Mouse (Mus musculus): ENCODE results near the gene Ubxn2a. TPM values are rescaled to one million over a fixed set of nuclear protein-coding genes. Genes with fewer than 3 reads are reported as not detected.
A peak's percentile ranks its signal among the peaks of the same experiment; 100 is the strongest.

Ubxn2a gene
- polyA plus RNA-seq, 1 experiment: 14.4 TPM

- Histone ChIP-seq H3K4me3 (replicated peaks; ENCODE audit: control insufficient read depth, low read depth, low read length) (no peak overlapping the region), H3K4me1 (ENCODE audit: control insufficient read depth, insufficient read depth, low read length) (no peaks in the 10 kb centered on the region), H3K27ac (ENCODE audit: control insufficient read depth, insufficient read depth, low read depth, low read length, poor library complexity) (no peak overlapping the region)
- TF ChIP-seq CTCF (IDR thresholded peaks at IDR 0.05; ENCODE audit: control insufficient read depth, insufficient read depth, low read length): peak; percentile 34; the same call in 1 of the 2 replicates
- TF ChIP-seq POLR2A (IDR thresholded peaks at IDR 0.05; ENCODE audit: borderline replicate concordance, control insufficient read depth, low read depth, low read length): no peak
- WGBS: 91% methylated on average over 4 of the region's 4 CpGs
Observed at GRCm38 (mm10) chr12:4862672-4863071, 44.8 kb downstream of the Ubxn2a start.

- H3K4me3 ChIP-seq (replicated peaks; ENCODE audit: control insufficient read depth, low read depth, low read length): no peak overlapping the region
- H3K27ac ChIP-seq (ENCODE audit: control insufficient read depth, insufficient read depth, low read depth, low read length, poor library complexity): no peak overlapping the region
- H3K4me1 ChIP-seq (ENCODE audit: control insufficient read depth, insufficient read depth, low read length): no peaks in the 10 kb centered on the region
- 46% methylated on average over 11 of the region's 11 CpGs for WGBS
- no peak for TF ChIP-seq POLR2A (IDR thresholded peaks at IDR 0.05; ENCODE audit: borderline replicate concordance, control insufficient read depth, low read depth, low read length)
- TF ChIP-seq CTCF (IDR thresholded peaks at IDR 0.05; ENCODE audit: control insufficient read depth, insufficient read depth, low read length): no peak
Observed at GRCm38 (mm10) chr12:4859241-4859914, 48.1 kb downstream of the Ubxn2a start.

- TF ChIP-seq CTCF (IDR thresholded peaks at IDR 0.05; ENCODE audit: control insufficient read depth, insufficient read depth, low read length) (no peak), POLR2A (IDR thresholded peaks at IDR 0.05; ENCODE audit: borderline replicate concordance, control insufficient read depth, low read depth, low read length) (no peak)
- WGBS: 90% methylated on average over 2 of the region's 2 CpGs
- no peak overlapping the region for H3K27ac ChIP-seq (ENCODE audit: control insufficient read depth, insufficient read depth, low read depth, low read length, poor library complexity)
- H3K4me1 ChIP-seq (ENCODE audit: control insufficient read depth, insufficient read depth, low read length): no peaks in the 10 kb centered on the region
- H3K4me3 ChIP-seq (replicated peaks; ENCODE audit: control insufficient read depth, low read depth, low read length): no peak overlapping the region
Observed at GRCm38 (mm10) chr12:4856834-4857233, 50.7 kb downstream of the Ubxn2a start.

DNA sequence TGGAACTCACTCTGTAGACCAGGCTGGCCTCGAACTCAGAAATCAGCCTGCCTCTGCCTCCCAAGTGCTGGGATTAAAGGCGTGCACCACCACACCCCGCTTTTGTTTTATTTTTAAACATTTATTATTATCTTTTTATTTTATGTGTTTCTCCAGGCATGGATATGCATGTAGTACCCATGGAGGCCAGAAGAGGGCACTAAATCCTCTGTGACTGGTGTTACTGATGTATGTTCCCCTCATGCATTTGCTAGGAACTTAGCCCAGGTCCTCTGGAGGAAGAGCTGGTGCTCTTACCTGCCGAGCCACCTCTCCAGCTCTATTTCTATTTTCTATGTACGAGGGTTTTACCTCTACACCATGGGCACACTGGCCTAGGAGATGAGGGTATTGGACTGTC is 51.3 kb downstream of the Ubxn2a start:
- H3K4me3 ChIP-seq (replicated peaks; ENCODE audit: control insufficient read depth, low read depth, low read length): no peak overlapping the region
- no peaks in the 10 kb centered on the region for H3K4me1 ChIP-seq (ENCODE audit: control insufficient read depth, insufficient read depth, low read length)
- WGBS: 86% methylated on average over 5 of the region's 5 CpGs
- no peak overlapping the region for H3K27ac ChIP-seq (ENCODE audit: control insufficient read depth, insufficient read depth, low read depth, low read length, poor library complexity)
- TF ChIP-seq POLR2A (IDR thresholded peaks at IDR 0.05; ENCODE audit: borderline replicate concordance, control insufficient read depth, low read depth, low read length) (no peak), CTCF (IDR thresholded peaks at IDR 0.05; ENCODE audit: control insufficient read depth, insufficient read depth, low read length) (peak; percentile 23; the same call in 1 of the 2 replicates)

GRCm38 (mm10) chr12:4843741-4844140 is 63.8 kb downstream of the Ubxn2a start:
- H3K4me1 ChIP-seq (ENCODE audit: control insufficient read depth, insufficient read depth, low read length): no peaks in the 10 kb centered on the region; the same call in 1 of the 2 replicates
- WGBS: 0% methylated on average over 12 of the region's 12 CpGs
- no peak overlapping the region for H3K27ac ChIP-seq (ENCODE audit: control insufficient read depth, insufficient read depth, low read depth, low read length, poor library complexity)
- TF ChIP-seq CTCF (IDR thresholded peaks at IDR 0.05; ENCODE audit: control insufficient read depth, insufficient read depth, low read length): no peak
- TF ChIP-seq POLR2A (IDR thresholded peaks at IDR 0.05; ENCODE audit: borderline replicate concordance, control insufficient read depth, low read depth, low read length): peak; percentile 25; the same call in 1 of the 2 replicates
- H3K4me3 ChIP-seq (replicated peaks; ENCODE audit: control insufficient read depth, low read depth, low read length): peak overlapping the region; percentile 91

DNA sequence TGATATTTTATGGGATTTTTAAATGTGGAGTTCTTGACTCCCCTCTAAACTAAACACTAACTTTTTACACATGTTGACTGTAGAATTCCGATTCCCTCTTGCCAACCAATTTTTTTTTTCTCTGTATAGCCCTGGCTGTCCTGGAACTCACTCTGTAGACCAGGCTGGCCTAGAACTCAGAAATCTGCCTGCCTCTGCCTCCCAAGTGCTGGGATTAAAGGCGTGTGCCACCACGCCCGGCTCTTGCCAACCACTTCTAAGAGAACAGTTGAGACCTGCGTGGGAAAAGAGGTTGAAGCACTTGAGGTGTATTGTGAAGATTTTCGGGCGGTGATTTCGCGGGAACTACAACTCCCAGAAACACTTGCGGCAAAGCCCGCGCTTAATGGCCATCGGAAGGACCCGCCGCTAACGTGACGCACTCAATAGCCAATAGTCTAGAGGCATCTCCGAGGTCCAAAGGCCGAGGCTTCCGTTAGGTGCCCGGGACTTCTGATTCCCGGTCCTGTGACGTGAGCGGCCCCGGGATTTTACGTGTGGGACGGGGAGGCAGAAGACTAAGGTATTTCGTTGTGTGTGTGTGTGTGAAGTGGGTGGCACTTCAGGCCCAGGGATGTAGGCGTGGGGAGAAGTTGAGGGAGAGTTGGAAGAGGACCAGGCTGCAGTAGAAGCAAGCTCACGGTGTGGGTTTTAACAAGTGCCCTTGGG is 64.5 kb downstream of the Ubxn2a start, which contains the start of gene Wdcp:
Gene Wdcp (plus strand): TSS at position 414 of the 708 bp plus-strand sequence.
- Histone ChIP-seq H3K27ac (ENCODE audit: control insufficient read depth, insufficient read depth, low read depth, low read length, poor library complexity) (no peak within 1 kb of the TSS), H3K4me1 (ENCODE audit: control insufficient read depth, insufficient read depth, low read length) (no peaks in the 10 kb centered on the region; the same call in 1 of the 2 replicates), H3K4me3 (replicated peaks; ENCODE audit: control insufficient read depth, low read depth, low read length) (peak within 1 kb of the TSS; percentile 91)
- WGBS: 1% methylated on average over 30 of the region's 30 CpGs
- TF ChIP-seq POLR2A (IDR thresholded peaks at IDR 0.05; ENCODE audit: borderline replicate concordance, control insufficient read depth, low read depth, low read length): peak; percentile 15; the same call in 1 of the 2 replicates
- TF ChIP-seq CTCF (IDR thresholded peaks at IDR 0.05; ENCODE audit: control insufficient read depth, insufficient read depth, low read length): no peak

DNA sequence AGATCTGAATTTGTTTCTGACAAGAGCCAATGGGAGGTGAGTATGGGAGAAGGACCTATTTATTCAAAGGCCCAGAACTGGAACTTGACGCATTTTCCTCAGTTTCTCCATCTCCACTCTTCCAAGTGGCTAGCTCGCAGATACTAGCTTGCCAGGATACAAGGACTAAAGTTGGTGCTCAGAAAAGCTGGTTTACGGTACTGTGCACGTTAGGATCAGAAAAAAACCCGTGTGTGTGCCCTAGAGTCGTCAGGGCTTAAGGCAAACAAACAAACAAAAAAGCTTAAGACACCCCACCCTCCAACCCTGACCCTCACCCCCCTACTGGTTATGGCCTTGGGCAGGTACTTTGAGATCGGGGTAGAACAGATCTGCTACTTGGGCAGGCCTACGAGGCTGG is 65.0 kb downstream of the Ubxn2a start:
- H3K27ac ChIP-seq (ENCODE audit: control insufficient read depth, insufficient read depth, low read depth, low read length, poor library complexity): no peak overlapping the region
- no peaks in the 10 kb centered on the region; the same call in 1 of the 2 replicates for H3K4me1 ChIP-seq (ENCODE audit: control insufficient read depth, insufficient read depth, low read length)
- WGBS: 88% methylated on average over 8 of the region's 8 CpGs
- no peak for TF ChIP-seq CTCF (IDR thresholded peaks at IDR 0.05; ENCODE audit: control insufficient read depth, insufficient read depth, low read length)
- no peak for TF ChIP-seq POLR2A (IDR thresholded peaks at IDR 0.05; ENCODE audit: borderline replicate concordance, control insufficient read depth, low read depth, low read length)
- no peak overlapping the region for H3K4me3 ChIP-seq (replicated peaks; ENCODE audit: control insufficient read depth, low read depth, low read length)

GRCm38 (mm10) chr12:4841392-4841887 is 66.1 kb downstream of the Ubxn2a start, which contains the start of gene Fkbp1b:
Fkbp1b (minus strand) TSS chr12:4841591.
- peak within 1 kb of the TSS; percentile 76 for H3K4me3 ChIP-seq (replicated peaks; ENCODE audit: control insufficient read depth, low read depth, low read length)
- no peaks in the 10 kb centered on the region; the same call in 1 of the 2 replicates for H3K4me1 ChIP-seq (ENCODE audit: control insufficient read depth, insufficient read depth, low read length)
- WGBS: 1% methylated on average over 37 of the region's 37 CpGs
- no peak for TF ChIP-seq CTCF (IDR thresholded peaks at IDR 0.05; ENCODE audit: control insufficient read depth, insufficient read depth, low read length)
- TF ChIP-seq POLR2A (IDR thresholded peaks at IDR 0.05; ENCODE audit: borderline replicate concordance, control insufficient read depth, low read depth, low read length): no peak
- H3K27ac ChIP-seq (ENCODE audit: control insufficient read depth, insufficient read depth, low read depth, low read length, poor library complexity): peak within 1 kb of the TSS; percentile 42

Measured in bone marrow, adult 2 months (tissue).